In genomic region chr5:92082821-92083401, GRCm38 (mm10) we compare ENCODE assay signal across 8 mouse cellular contexts. TPM values are rescaled to one million over a fixed set of nuclear protein-coding genes. Genes with fewer than 3 reads are reported as not detected.
DNase-seq lines count a peak whose midpoint lies in the region; ATAC-seq lines count a peak whose summit lies in the region.

No protein-coding gene starts in this region.

- peaks cover 30% of the 10 kb centered on the region for H3K4me1 ChIP-seq in hindbrain, embryonic 16.5 days (ENCODE audit: control insufficient read depth, insufficient read depth, low read depth, low read length)
- H3K4me1 ChIP-seq in midbrain, embryonic 10.5 days, result peaks cover 28% of the 10 kb centered on the region

- H3K9me3 ChIP-seq in hindbrain, embryonic 16.5 days (ENCODE audit: control insufficient read depth, low read length), result no peaks in the 10 kb centered on the region
- 0 out of 2 replicates have a peak, but pooled peaks cover 5% of the 10 kb centered on the region for H3K9me3 ChIP-seq in midbrain, embryonic 10.5 days (replicated peaks)

- peak; percentile 63 to 76 for DNase-seq in cerebellum, adult 18-20 months
- no peak for DNase-seq in cerebellum, adult 8-10 months
- DNase-seq in c-Kit-negative CD71-positive TER-119-positive erythroid progenitor cells, embryonic 14.5 days (ENCODE audit: low read depth, low spot score), result peak; percentile 20
- peak; percentile 65 to 74 for DNase-seq in frontal cortex, postnatal 10 days (ENCODE audit: low spot score in 2 of 2)
- DNase-seq in left cerebral cortex, postnatal 4 days, result peak; percentile 73
- peak; percentile 73 for DNase-seq in midbrain, embryonic 10.5 days (ENCODE audit: low spot score)
- peak; percentile 53 for DNase-seq in spleen, adult 12 weeks (ENCODE audit: low spot score)

- H3K9ac ChIP-seq in hindbrain, embryonic 16.5 days (ENCODE audit: low read depth, low read length), result peak overlapping the region; percentile 95

- H3K27ac ChIP-seq in hindbrain, embryonic 16.5 days (ENCODE audit: low read depth, low read length), result peak overlapping the region; percentile 99
- peak overlapping the region; percentile 99 for H3K27ac ChIP-seq in midbrain, embryonic 10.5 days (replicated peaks)

- no peaks in the 10 kb centered on the region for H3K36me3 ChIP-seq in hindbrain, embryonic 16.5 days (ENCODE audit: control insufficient read depth, insufficient read depth, low read length)
- no peaks in the 10 kb centered on the region for H3K36me3 ChIP-seq in midbrain, embryonic 10.5 days

- H3K4me2 ChIP-seq in hindbrain, embryonic 16.5 days (ENCODE audit: low read length), result peak overlapping the region; percentile 64

- WGBS in hindbrain, embryonic 16.5 days, result under 1% methylated on average over 51 of the region's 55 CpGs
- under 1% methylated on average over 52 of the region's 55 CpGs for WGBS in midbrain, embryonic 10.5 days

- peak overlapping the region; percentile 98 for H3K4me3 ChIP-seq in hindbrain, embryonic 16.5 days (ENCODE audit: low read length)
- peak overlapping the region; percentile 97 for H3K4me3 ChIP-seq in midbrain, embryonic 10.5 days

- no peaks in the 10 kb centered on the region for H3K27me3 ChIP-seq in hindbrain, embryonic 16.5 days (replicated peaks; ENCODE audit: control insufficient read depth, insufficient read depth, low read length)
- no peaks in the 10 kb centered on the region for H3K27me3 ChIP-seq in midbrain, embryonic 10.5 days (ENCODE audit: low read depth, poor library complexity, severe bottlenecking)

- intact Hi-C loops in left cerebral cortex, postnatal 4 days (cut with DNase I), result loop anchor here (5.0 kb wide), 1 partner anchor 54 kb away; the partner anchor contains the start of gene Uso1

- peak; percentile 73 for ATAC-seq in hindbrain, embryonic 16.5 days

RNA-seq across cellular contexts. Expression of gene G3bp2, which starts 0.6 kb away (rescaled TPM):
- 333 and 334 TPM in 2 replicates for polyA plus RNA-seq in hindbrain, embryonic 16.5 days (2015; fragmentation: Nextera tagmentation; extraction: Ambion mirVana)
- total RNA-seq in left cerebral cortex, postnatal 4 days (2021), result 100 to 1,000 TPM; 201 to 203 TPM
- polyA plus RNA-seq in midbrain, embryonic 10.5 days (2016; fragmentation: Nextera tagmentation; extraction: Ambion mirVana), result 273 and 281 TPM in 2 replicates

RNA-seq across cellular contexts. Expression of gene Cdkl2, which starts 39.2 kb away (rescaled TPM):
- polyA plus RNA-seq in hindbrain, embryonic 16.5 days (2015; fragmentation: Nextera tagmentation; extraction: Ambion mirVana), result 19.7 and 24.9 TPM in 2 replicates
- total RNA-seq in left cerebral cortex, postnatal 4 days (2021), result 10 to 100 TPM; 68.8 to 75.4 TPM
- polyA plus RNA-seq in midbrain, embryonic 10.5 days (2016; fragmentation: Nextera tagmentation; extraction: Ambion mirVana), result 0.24 and 0.28 TPM in 2 replicates

RNA-seq across cellular contexts. Expression of gene Uso1, which starts 54.8 kb away (rescaled TPM):
- 35.7 and 40.1 TPM in 2 replicates for polyA plus RNA-seq in hindbrain, embryonic 16.5 days (2015; fragmentation: Nextera tagmentation; extraction: Ambion mirVana)
- total RNA-seq in left cerebral cortex, postnatal 4 days (2021), result 10 to 100 TPM; 62.2 to 65.0 TPM
- 38.7 and 39.0 TPM in 2 replicates for polyA plus RNA-seq in midbrain, embryonic 10.5 days (2016; fragmentation: Nextera tagmentation; extraction: Ambion mirVana)

Comparison
In these comparisons a context has a peak if more than half of its experiments do, and no peak if none do; other contexts are left out.
1. RNA of gene Cdkl2, which starts 39.2 kb away (polyA plus RNA-seq): 19.7 to 24.9 TPM in hindbrain, embryonic 16.5 days; 0.24 to 0.28 TPM in midbrain, embryonic 10.5 days; every median in the first group is over 10 times any median in the second.